Mouse (Mus musculus): ENCODE results near the gene Psmd1.

Gene Psmd1

DNA sequence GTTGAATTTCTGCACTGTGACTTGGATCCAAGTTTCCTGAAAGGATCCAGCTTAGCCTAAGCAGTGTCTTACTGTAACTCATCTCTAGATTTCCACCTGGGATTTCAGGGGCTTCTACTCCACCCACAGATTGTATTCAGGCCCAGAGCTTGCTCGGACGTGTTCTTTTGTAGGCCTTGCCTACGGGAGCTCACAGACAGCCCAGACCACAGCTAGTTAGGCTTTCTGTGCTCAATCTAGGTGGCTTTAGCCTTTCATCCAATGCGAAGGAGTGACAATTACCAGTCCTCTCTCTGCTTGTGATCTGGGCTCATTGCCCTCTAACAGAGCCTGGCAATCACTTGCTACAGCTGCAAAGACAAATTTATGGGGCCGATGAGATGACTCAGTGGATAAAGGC, 82.1 kb downstream of the Psmd1 start:
- Histone ChIP-seq H3K4me3 (replicated peaks; ENCODE audit: low read length) (no peak overlapping the region), H3K27me3 (ENCODE audit: insufficient read depth, low read length) (no peaks in the 10 kb centered on the region), H3K9me3 (ENCODE audit: low read length) (no peaks in the 10 kb centered on the region), H3K36me3 (ENCODE audit: insufficient read depth, low read length) (peaks cover 11% of the 10 kb centered on the region), H3K4me1 (replicated peaks; ENCODE audit: low read depth, low read length) (peaks cover 18% of the 10 kb centered on the region)
- no peak for TF ChIP-seq CTCF (conservative IDR thresholded peaks at IDR 0.05; ENCODE audit: low read length)
- TF ChIP-seq NANOG (IDR thresholded peaks at IDR 0.05; ENCODE audit: borderline replicate concordance, low read length) = no peak
- no peak for TF ChIP-seq POU5F1 (IDR thresholded peaks at IDR 0.05; ENCODE audit: borderline replicate concordance, low read length)

DNA sequence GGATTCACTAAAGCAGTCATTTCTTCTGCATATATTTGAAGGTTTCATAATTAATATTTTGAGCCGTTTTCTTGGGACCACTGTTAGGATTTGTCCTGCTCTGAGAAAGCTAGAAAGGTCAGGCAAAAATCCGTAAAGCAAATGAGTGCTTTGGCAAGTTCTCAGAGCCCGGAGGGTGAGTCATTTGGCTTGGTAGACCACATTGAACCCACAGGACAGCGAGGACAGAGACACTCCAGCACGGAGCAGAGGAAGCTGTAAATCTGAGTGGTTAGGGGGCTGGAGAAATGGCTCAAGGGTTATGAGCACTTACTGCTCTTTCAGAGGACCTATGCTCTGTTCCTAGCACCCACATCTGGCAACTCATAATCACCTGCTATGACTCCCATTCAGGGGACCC, 83.4 kb downstream of the Psmd1 start:
- no peaks in the 10 kb centered on the region for H3K27me3 ChIP-seq (ENCODE audit: insufficient read depth, low read length)
- no peak overlapping the region for H3K4me3 ChIP-seq (replicated peaks; ENCODE audit: low read length)
- peaks cover 6% of the 10 kb centered on the region for H3K36me3 ChIP-seq (ENCODE audit: insufficient read depth, low read length)
- peaks cover 18% of the 10 kb centered on the region for H3K4me1 ChIP-seq (replicated peaks; ENCODE audit: low read depth, low read length)
- TF ChIP-seq POU5F1 (IDR thresholded peaks at IDR 0.05; ENCODE audit: borderline replicate concordance, low read length) (no peak), NANOG (IDR thresholded peaks at IDR 0.05; ENCODE audit: borderline replicate concordance, low read length) (no peak), CTCF (conservative IDR thresholded peaks at IDR 0.05; ENCODE audit: low read length) (no peak)
- H3K9me3 ChIP-seq (ENCODE audit: low read length) = peaks cover 7% of the 10 kb centered on the region

DNA sequence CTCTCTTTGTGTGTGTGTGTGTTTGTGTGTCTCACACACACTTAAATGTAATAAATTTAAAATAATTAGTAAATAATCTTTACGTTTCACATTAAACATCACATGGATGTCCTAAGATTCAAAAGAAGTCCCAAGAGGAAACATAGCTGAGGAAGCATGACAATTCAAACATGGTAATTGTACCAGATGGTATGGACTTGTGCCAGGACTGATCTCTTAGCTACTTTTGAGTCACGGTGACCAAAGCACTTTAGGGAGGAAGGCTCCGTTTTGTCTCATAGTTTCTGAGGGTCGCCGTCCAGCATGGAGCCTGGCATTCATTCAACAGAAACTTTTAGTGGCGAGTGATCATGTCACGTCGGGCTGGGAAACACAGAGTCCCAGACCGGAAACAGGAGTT, 84.0 kb downstream of the Psmd1 start:
- Histone ChIP-seq H3K4me1 (replicated peaks; ENCODE audit: low read depth, low read length) (peaks cover 18% of the 10 kb centered on the region), H3K27me3 (ENCODE audit: insufficient read depth, low read length) (no peaks in the 10 kb centered on the region)

DNA sequence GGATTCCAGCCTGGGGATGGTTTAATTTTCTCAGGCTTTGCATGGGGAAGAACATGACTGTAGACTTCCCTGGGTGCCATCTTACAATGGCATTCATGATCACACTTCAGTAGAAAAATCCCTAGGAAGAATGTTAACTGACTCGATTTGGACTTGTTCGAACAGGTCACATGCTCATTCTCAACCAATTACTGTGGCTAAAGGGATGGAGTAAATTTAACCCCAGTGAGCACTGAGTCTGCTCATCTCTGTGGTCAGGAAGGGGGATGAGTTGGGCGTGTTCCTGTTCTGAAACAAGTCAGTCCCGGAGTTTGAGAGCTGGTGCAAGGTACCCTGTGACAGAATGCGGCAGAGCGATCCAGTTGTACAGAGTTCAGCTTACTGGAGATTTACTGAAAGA, 86.7 kb downstream of the Psmd1 start:
- Histone ChIP-seq H3K4me1 (replicated peaks; ENCODE audit: low read depth, low read length) (peaks cover 23% of the 10 kb centered on the region), H3K36me3 (ENCODE audit: insufficient read depth, low read length) (no peaks in the 10 kb centered on the region), H3K9me3 (ENCODE audit: low read length) (peaks cover 8% of the 10 kb centered on the region), H3K27me3 (ENCODE audit: insufficient read depth, low read length) (no peaks in the 10 kb centered on the region), H3K4me3 (replicated peaks; ENCODE audit: low read length) (no peak overlapping the region)
- TF ChIP-seq POU5F1 (IDR thresholded peaks at IDR 0.05; ENCODE audit: borderline replicate concordance, low read length) (no peak), CTCF (conservative IDR thresholded peaks at IDR 0.05; ENCODE audit: low read length) (no peak), NANOG (IDR thresholded peaks at IDR 0.05; ENCODE audit: borderline replicate concordance, low read length) (no peak)

More for the DNA sequence above, 84.0 kb downstream of the Psmd1 start:
- H3K9me3 ChIP-seq (ENCODE audit: low read length) = peaks cover 8% of the 10 kb centered on the region
- peaks cover 2% of the 10 kb centered on the region; the same call in 1 of the 2 replicates for H3K36me3 ChIP-seq (ENCODE audit: insufficient read depth, low read length)
- TF ChIP-seq POU5F1 (IDR thresholded peaks at IDR 0.05; ENCODE audit: borderline replicate concordance, low read length) (no peak), CTCF (conservative IDR thresholded peaks at IDR 0.05; ENCODE audit: low read length) (no peak), NANOG (IDR thresholded peaks at IDR 0.05; ENCODE audit: borderline replicate concordance, low read length) (no peak)
- no peak overlapping the region for H3K4me3 ChIP-seq (replicated peaks; ENCODE audit: low read length)

DNA sequence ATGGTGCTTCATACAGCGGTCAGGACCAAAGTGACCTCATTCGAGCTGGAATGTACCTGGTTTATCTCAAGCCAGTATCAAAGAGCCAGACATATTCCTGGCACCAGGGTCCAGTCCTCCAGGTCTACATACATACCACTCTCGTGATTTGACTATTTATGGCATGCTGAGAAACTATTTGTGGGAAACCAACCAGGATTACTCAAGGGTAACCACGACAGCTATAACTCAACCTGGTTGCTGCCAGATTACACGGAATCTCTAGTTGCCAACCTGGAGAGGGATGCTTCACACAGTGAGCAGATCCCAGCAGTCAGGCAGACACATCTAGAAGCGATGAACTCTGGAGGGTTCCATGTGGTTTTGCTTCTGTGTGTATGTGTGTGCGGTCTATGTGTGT, 87.2 kb downstream of the Psmd1 start:
- TF ChIP-seq NANOG (IDR thresholded peaks at IDR 0.05; ENCODE audit: borderline replicate concordance, low read length) (no peak), POU5F1 (IDR thresholded peaks at IDR 0.05; ENCODE audit: borderline replicate concordance, low read length) (no peak), CTCF (conservative IDR thresholded peaks at IDR 0.05; ENCODE audit: low read length) (no peak)

DNA sequence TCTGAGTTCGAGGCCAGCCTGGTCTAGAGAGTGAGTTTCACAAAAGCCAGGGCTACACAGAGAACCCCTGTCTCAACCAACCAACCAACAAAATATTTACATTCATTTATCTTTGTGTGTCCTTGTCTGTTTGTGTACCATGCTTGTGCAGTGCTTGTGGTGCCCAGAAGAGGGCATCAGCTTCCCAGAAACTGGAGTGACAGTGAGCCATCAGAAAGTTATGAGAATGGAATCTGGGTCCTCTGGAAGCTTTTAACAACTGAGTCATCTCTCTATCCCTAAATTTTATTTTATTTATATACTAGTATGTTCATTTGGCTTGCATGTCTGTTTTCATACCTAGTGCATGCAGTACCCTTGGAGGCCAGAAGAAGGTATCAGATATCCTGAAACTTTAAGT, 88.4 kb downstream of the Psmd1 start:
- TF ChIP-seq NANOG (IDR thresholded peaks at IDR 0.05; ENCODE audit: borderline replicate concordance, low read length) (no peak), CTCF (conservative IDR thresholded peaks at IDR 0.05; ENCODE audit: low read length) (peak; percentile 50), POU5F1 (IDR thresholded peaks at IDR 0.05; ENCODE audit: borderline replicate concordance, low read length) (no peak)
- Histone ChIP-seq H3K4me1 (replicated peaks; ENCODE audit: low read depth, low read length) (peaks cover 18% of the 10 kb centered on the region), H3K4me3 (replicated peaks; ENCODE audit: low read length) (no peak overlapping the region), H3K36me3 (ENCODE audit: insufficient read depth, low read length) (peaks cover 10% of the 10 kb centered on the region), H3K9me3 (ENCODE audit: low read length) (peaks cover 8% of the 10 kb centered on the region), H3K27me3 (ENCODE audit: insufficient read depth, low read length) (no peaks in the 10 kb centered on the region)

More for the DNA sequence above, 87.2 kb downstream of the Psmd1 start:
- Histone ChIP-seq H3K36me3 (ENCODE audit: insufficient read depth, low read length) (no peaks in the 10 kb centered on the region), H3K27me3 (ENCODE audit: insufficient read depth, low read length) (no peaks in the 10 kb centered on the region), H3K4me1 (replicated peaks; ENCODE audit: low read depth, low read length) (peaks cover 20% of the 10 kb centered on the region), H3K4me3 (replicated peaks; ENCODE audit: low read length) (no peak overlapping the region), H3K9me3 (ENCODE audit: low read length) (peaks cover 8% of the 10 kb centered on the region)

DNA sequence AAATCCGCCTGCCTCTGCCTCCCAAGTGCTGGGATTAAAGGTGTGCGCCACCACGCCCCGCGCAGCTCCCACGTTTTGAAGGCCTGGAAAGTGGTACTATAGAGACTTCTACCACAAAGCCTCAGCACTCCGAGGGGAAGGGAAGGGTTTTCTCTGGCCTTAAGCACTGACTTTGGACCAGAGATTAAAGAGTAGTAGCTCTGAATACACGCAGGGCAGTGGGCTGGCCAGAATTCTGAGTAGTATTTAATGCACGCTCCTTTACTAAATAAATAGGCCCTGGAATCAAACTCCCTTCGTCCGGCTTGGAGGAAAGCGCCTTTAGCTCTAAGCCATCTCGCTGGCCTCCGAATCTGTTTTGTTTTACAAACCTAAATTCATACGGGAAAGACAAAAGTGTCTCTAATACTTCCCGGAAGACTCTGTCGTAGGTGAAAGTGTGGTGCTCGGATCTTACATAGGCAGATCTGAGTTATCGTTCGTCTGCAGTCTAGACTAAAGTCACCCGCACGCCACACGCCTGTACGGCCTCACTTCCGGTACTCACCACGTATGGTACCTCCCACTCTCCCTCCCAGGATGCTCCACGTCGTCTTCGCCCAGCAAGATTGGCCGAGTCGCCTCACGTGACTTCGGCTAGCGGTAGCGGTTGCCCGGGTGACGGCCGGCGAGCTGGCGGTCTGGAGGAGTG, 90.1 kb downstream of the Psmd1 start, which contains the start of gene Armc9:
Gene Armc9, plus strand, starts transcription at position 648 of the 691 bp plus-strand sequence.
- H3K9me3 ChIP-seq (ENCODE audit: low read length) = peaks cover 8% of the 10 kb centered on the region
- TF ChIP-seq CTCF (conservative IDR thresholded peaks at IDR 0.05; ENCODE audit: low read length) (no peak), NANOG (IDR thresholded peaks at IDR 0.05; ENCODE audit: borderline replicate concordance, low read length) (no peak), POU5F1 (IDR thresholded peaks at IDR 0.05; ENCODE audit: borderline replicate concordance, low read length) (no peak)
- no peaks in the 10 kb centered on the region for H3K27me3 ChIP-seq (ENCODE audit: insufficient read depth, low read length)
- peaks cover 18% of the 10 kb centered on the region for H3K4me1 ChIP-seq (replicated peaks; ENCODE audit: low read depth, low read length)
- peaks cover 25% of the 10 kb centered on the region for H3K36me3 ChIP-seq (ENCODE audit: insufficient read depth, low read length)
- H3K4me3 ChIP-seq (replicated peaks; ENCODE audit: low read length) = peak within 1 kb of the TSS; percentile 88

DNA sequence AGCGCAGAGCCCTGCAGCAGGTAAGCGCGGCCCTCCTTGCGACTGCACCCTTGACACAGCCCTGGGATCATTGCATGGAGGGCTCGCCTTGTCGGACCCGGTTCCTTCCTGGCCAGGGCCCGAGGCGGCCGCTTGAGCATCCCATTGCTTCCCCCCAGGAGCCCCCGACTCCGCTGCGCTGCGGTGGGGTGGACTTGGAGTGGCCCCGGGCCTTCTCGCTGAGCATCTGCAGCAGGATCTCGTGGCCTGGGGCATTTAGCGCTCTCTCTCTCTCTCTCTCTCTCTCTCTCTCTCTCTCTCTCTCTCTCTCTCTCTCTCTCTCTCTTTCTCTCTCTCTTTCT, 90.6 kb downstream of the Psmd1 start:
- H3K4me3 ChIP-seq (replicated peaks; ENCODE audit: low read length) = peak overlapping the region; percentile 88
- no peaks in the 10 kb centered on the region for H3K27me3 ChIP-seq (ENCODE audit: insufficient read depth, low read length)
- H3K36me3 ChIP-seq (ENCODE audit: insufficient read depth, low read length) = peaks cover 30% of the 10 kb centered on the region
- no peak for TF ChIP-seq CTCF (conservative IDR thresholded peaks at IDR 0.05; ENCODE audit: low read length)
- TF ChIP-seq POU5F1 (IDR thresholded peaks at IDR 0.05; ENCODE audit: borderline replicate concordance, low read length) = no peak
- TF ChIP-seq NANOG (IDR thresholded peaks at IDR 0.05; ENCODE audit: borderline replicate concordance, low read length) = no peak
- peaks cover 18% of the 10 kb centered on the region for H3K4me1 ChIP-seq (replicated peaks; ENCODE audit: low read depth, low read length)
- peaks cover 8% of the 10 kb centered on the region for H3K9me3 ChIP-seq (ENCODE audit: low read length)

DNA sequence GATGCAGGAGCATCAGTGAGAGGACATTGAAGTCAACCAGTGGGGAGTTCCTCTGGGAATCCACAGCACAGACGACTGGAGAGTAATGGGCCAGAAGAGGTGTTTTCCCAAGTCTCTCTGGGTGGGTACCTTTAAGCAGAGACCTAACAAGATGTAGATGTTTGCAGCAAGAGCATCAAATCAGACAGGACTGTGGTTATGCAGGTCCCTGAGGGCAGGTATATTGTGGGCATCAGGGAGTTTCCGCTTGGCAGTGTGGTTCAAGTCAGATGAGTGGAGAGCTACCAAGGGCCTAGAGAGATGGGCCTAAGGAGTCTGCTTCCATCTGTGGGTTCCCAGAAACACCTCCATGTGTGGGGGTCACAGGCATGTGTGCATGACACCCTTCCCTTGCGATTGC, 91.9 kb downstream of the Psmd1 start:
- H3K27me3 ChIP-seq (ENCODE audit: insufficient read depth, low read length) = no peaks in the 10 kb centered on the region
- no peak for TF ChIP-seq CTCF (conservative IDR thresholded peaks at IDR 0.05; ENCODE audit: low read length)
- H3K36me3 ChIP-seq (ENCODE audit: insufficient read depth, low read length) = peaks cover 43% of the 10 kb centered on the region
- peaks cover 8% of the 10 kb centered on the region for H3K9me3 ChIP-seq (ENCODE audit: low read length)
- H3K4me1 ChIP-seq (replicated peaks; ENCODE audit: low read depth, low read length) = peaks cover 18% of the 10 kb centered on the region
- H3K4me3 ChIP-seq (replicated peaks; ENCODE audit: low read length) = no peak overlapping the region

Measured in E14TG2a.4 (cell line).